Mouse (Mus musculus) left cerebral cortex, adult 8-10 months (tissue): ENCODE measurements around the gene Zar1l. TPM values are rescaled to one million over a fixed set of nuclear protein-coding genes. Genes with fewer than 3 reads are reported as not detected.
"Not testable (repeated sequence)": the region's sequence is repeated elsewhere in the genome, so short reads cannot be mapped to it uniquely, and the experiment has no call there.

ENCODE experiments used
- DNase-seq, 2 experiments: peaks; one replicate each; pipeline ENCODE4 v3.0.0; 2022; ENCODE audit warnings: low spot score in 2 of 2
- total RNA-seq, 4 experiments: library from RNA; stranded (reverse); gene quantifications; 2 replicates each; pipeline ENCODE4 v1.2.4; 2022

The Zar1l gene
- total RNA-seq: 1 to 10 TPM in 3 of 4 experiments, under 1 TPM in 1; 0.85 to 1.7 (median 1.3) TPM

GRCm38 (mm10) chr5:150518064-150518463 is at the start of gene Zar1l:
Gene Zar1l, minus strand, starts transcription at chr5:150518164.
- no peak for DNase-seq

GRCm38 (mm10) chr5:150566971-150567370 is 49.0 kb upstream of the Zar1l start:
- DNase-seq: no peak

- DNase-seq: peak in 1 of 2 experiments; percentile 58
These were observed 48.3 kb upstream of the Zar1l start for GRCm38 (mm10) chr5:150566226-150566625.

- no peak for DNase-seq
These were observed 46.5 kb upstream of the Zar1l start for GRCm38 (mm10) chr5:150564426-150564825.

- no peak for DNase-seq
These were observed 43.8 kb upstream of the Zar1l start for GRCm38 (mm10) chr5:150561783-150562182.

GRCm38 (mm10) chr5:150561376-150561775 is 43.4 kb upstream of the Zar1l start:
- DNase-seq: no peak

- DNase-seq: no peak
These were observed 42.9 kb upstream of the Zar1l start for GRCm38 (mm10) chr5:150560851-150561250.

GRCm38 (mm10) chr5:150559519-150560103 is 41.6 kb upstream of the Zar1l start:
- no peak for DNase-seq

GRCm38 (mm10) chr5:150551637-150552036 is 33.7 kb upstream of the Zar1l start:
- no peak for DNase-seq

- no peak for DNase-seq
These were observed 25.2 kb upstream of the Zar1l start for GRCm38 (mm10) chr5:150543184-150543583.

- no peak for DNase-seq
These were observed 23.3 kb upstream of the Zar1l start for GRCm38 (mm10) chr5:150541302-150541701.

GRCm38 (mm10) chr5:150525239-150525638 is 7.3 kb upstream of the Zar1l start:
- no peak for DNase-seq

GRCm38 (mm10) chr5:150522867-150523234 is 4.9 kb upstream of the Zar1l start:
- no peak for DNase-seq

- peak; percentile 80 to 88 for DNase-seq
These were observed 4.2 kb upstream of the Zar1l start, which contains the start of gene Brca2 for GRCm38 (mm10) chr5:150521937-150522866. Gene Brca2, plus strand, starts transcription at chr5:150522630.

- no peak for DNase-seq
These were observed 1.6 kb upstream of the Zar1l start for GRCm38 (mm10) chr5:150519551-150519950.

- no peak for DNase-seq
These were observed 3.9 kb downstream of the Zar1l start for GRCm38 (mm10) chr5:150514027-150514426.

GRCm38 (mm10) chr5:150513264-150513663 is 4.7 kb downstream of the Zar1l start:
- DNase-seq: no peak

GRCm38 (mm10) chr5:150510451-150511225 is 7.3 kb downstream of the Zar1l start:
- DNase-seq: no peak

- DNase-seq: peak in 1 of 2 experiments; percentile 35
These were observed 22.2 kb downstream of the Zar1l start for GRCm38 (mm10) chr5:150495792-150496191.

- DNase-seq: not testable (repeated sequence)
These were observed 26.3 kb downstream of the Zar1l start for GRCm38 (mm10) chr5:150491573-150492173.

- no peak for DNase-seq
These were observed 27.1 kb downstream of the Zar1l start for GRCm38 (mm10) chr5:150490821-150491220.
